Mouse (Mus musculus): ENCODE results near the gene 1700067K01Rik. TPM values are rescaled to one million over a fixed set of nuclear protein-coding genes. Genes with fewer than 3 reads are reported as not detected.

Gene 1700067K01Rik
- polyA plus RNA-seq (2015; fragmentation: Nextera tagmentation; extraction: Ambion mirVana) = 1.2 and 1.8 TPM in 2 replicates

DNA sequence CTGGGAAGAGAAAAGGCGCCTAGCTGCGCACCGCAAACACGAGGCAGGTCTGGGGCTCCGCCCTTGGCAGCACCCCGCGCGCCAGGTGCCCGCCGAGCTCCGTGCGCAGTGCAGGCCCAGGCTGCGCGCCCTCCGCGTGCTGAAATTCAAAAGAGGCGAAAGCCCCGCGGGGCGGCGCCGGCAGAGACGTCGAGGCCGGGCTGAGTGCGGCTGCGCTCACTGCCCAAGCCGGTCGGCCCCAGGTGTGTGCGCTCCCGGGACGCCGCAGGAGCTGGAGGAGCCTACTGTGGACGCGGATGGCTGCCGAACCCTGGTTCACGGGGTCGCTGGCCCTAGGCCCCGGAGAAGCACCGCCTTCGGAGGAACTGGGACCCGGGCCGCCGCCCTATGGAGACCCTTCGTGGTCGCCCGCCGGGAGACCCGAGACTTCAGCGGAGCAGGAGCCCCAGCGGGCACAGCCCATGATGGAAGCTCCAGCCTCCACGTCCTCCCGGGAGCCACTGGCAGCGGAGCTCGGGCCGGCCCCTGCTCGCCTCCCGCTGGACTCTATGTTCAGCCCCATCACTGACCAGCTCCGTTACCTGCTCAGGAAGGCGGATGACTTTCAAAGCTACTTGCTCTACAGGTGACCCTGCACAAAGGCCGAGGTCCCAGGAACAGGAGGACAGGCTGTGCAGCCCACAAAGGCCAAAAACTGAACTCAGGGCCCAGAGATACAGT lies at the start of gene 1700067K01Rik:
1700067K01Rik (plus strand) TSS at position 222 of the 720 bp plus-strand sequence.
- peak within 1 kb of the TSS; percentile 10; the same call in 1 of the 2 replicates for H3K4me3 ChIP-seq (replicated peaks)
- no peaks in the 10 kb centered on the region for H3K27me3 ChIP-seq
- H3K9ac ChIP-seq = 0 out of 2 replicates have a peak within 1 kb of the TSS, but pooled peaks have one; percentile 6
- peaks cover 43% of the 10 kb centered on the region for H3K4me1 ChIP-seq
- no peak within 1 kb of the TSS for H3K27ac ChIP-seq (replicated peaks)
- H3K4me2 ChIP-seq (replicated peaks) = peak within 1 kb of the TSS; percentile 34
- no peaks in the 10 kb centered on the region for H3K9me3 ChIP-seq (replicated peaks)
- H3K36me3 ChIP-seq = peaks cover 20% of the 10 kb centered on the region
- no peak for ATAC-seq (ENCODE audit: insufficient number of reproducible peaks, low FRiP score, low TSS enrichment, low read depth)
- 29% methylated on average over 61 of the region's 61 CpGs for WGBS

- H3K4me2 ChIP-seq (replicated peaks) = peak overlapping the region; percentile 89
- H3K4me1 ChIP-seq = peaks cover 16% of the 10 kb centered on the region
- 1% methylated on average over 14 of the region's 14 CpGs for WGBS
- H3K27ac ChIP-seq (replicated peaks) = no peak overlapping the region; the same call in 1 of the 2 replicates
- no peaks in the 10 kb centered on the region for H3K36me3 ChIP-seq
- no peak for ATAC-seq (ENCODE audit: insufficient number of reproducible peaks, low FRiP score, low TSS enrichment, low read depth)
- peak overlapping the region; percentile 68 for H3K4me3 ChIP-seq (replicated peaks)
- H3K27me3 ChIP-seq = no peaks in the 10 kb centered on the region
- peak overlapping the region; percentile 35; the same call in 1 of the 2 replicates for H3K9ac ChIP-seq
- no peaks in the 10 kb centered on the region for H3K9me3 ChIP-seq (replicated peaks)
Measured at GRCm38 (mm10) chr8:83954749-83955105, 46.6 kb upstream of the 1700067K01Rik start.

GRCm38 (mm10) chr8:83955106-83955957 lies 46.0 kb upstream of the 1700067K01Rik start, which contains the start of the genes Gm10644 and Asf1b:
Gm10644 (minus strand) TSS chr8:83955205.
Asf1b (plus strand) TSS chr8:83955507.
- under 1% methylated on average over 75 of the region's 75 CpGs for WGBS
- Histone ChIP-seq H3K9ac (peak within 1 kb of the TSS; percentile 35), H3K9me3 (replicated peaks) (no peaks in the 10 kb centered on the region), H3K4me3 (replicated peaks) (peak within 1 kb of the TSS; percentile 68), H3K4me2 (replicated peaks) (peak within 1 kb of the TSS; percentile 89), H3K4me1 (peaks cover 16% of the 10 kb centered on the region), H3K27ac (replicated peaks) (no peak within 1 kb of the TSS; the same call in none of the 2 replicates), H3K27me3 (no peaks in the 10 kb centered on the region), H3K36me3 (no peaks in the 10 kb centered on the region)
- ATAC-seq (ENCODE audit: insufficient number of reproducible peaks, low FRiP score, low TSS enrichment, low read depth) = peak; percentile 99

GRCm38 (mm10) chr8:83955958-83956218 lies 45.4 kb upstream of the 1700067K01Rik start:
- Histone ChIP-seq H3K27ac (replicated peaks) (no peak overlapping the region; the same call in 1 of the 2 replicates), H3K4me1 (peaks cover 16% of the 10 kb centered on the region)

DNA sequence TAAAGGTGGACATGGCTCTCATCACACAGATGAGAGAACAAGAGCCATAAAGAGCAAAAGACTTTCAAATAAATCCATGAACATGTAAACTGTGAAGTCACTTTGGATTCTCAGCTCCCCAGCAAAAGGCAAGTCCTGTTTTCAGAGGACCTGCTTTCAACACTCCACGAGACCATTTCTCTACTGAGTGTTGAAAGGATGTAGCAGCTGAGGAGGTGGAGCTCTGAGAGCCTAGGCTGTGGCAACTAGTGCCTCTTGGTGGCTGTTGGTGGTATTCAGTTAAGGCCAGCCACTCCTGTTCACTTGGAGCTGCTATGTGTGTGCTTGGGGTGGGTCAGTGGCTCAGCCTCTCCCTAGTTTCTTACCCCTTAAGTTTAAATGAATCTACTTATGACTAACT lies 44.5 kb upstream of the 1700067K01Rik start:
- H3K27me3 ChIP-seq = no peaks in the 10 kb centered on the region
- H3K9ac ChIP-seq = no peak overlapping the region
- WGBS = 19% methylated on average over 1 of the region's 1 CpGs
- no peak for ATAC-seq (ENCODE audit: insufficient number of reproducible peaks, low FRiP score, low TSS enrichment, low read depth)
- H3K36me3 ChIP-seq = no peaks in the 10 kb centered on the region
- peaks cover 16% of the 10 kb centered on the region for H3K4me1 ChIP-seq
- H3K4me3 ChIP-seq (replicated peaks) = peak overlapping the region; percentile 68
- H3K9me3 ChIP-seq (replicated peaks) = no peaks in the 10 kb centered on the region
- H3K4me2 ChIP-seq (replicated peaks) = peak overlapping the region; percentile 89
- no peak overlapping the region for H3K27ac ChIP-seq (replicated peaks)

More at GRCm38 (mm10) chr8:83955958-83956218, 45.4 kb upstream of the 1700067K01Rik start:
- WGBS = under 1% methylated on average over 15 of the region's 15 CpGs
- Histone ChIP-seq H3K9me3 (replicated peaks) (no peaks in the 10 kb centered on the region), H3K27me3 (no peaks in the 10 kb centered on the region), H3K9ac (peak overlapping the region; percentile 24; the same call in 1 of the 2 replicates), H3K4me3 (replicated peaks) (peak overlapping the region; percentile 68), H3K36me3 (no peaks in the 10 kb centered on the region), H3K4me2 (replicated peaks) (peak overlapping the region; percentile 89)
- no peak for ATAC-seq (ENCODE audit: insufficient number of reproducible peaks, low FRiP score, low TSS enrichment, low read depth)

- WGBS = 86% methylated on average over 5 of the region's 5 CpGs
- ATAC-seq (ENCODE audit: insufficient number of reproducible peaks, low FRiP score, low TSS enrichment, low read depth) = no peak
Measured at GRCm38 (mm10) chr8:83964015-83964765, 37.1 kb upstream of the 1700067K01Rik start.

GRCm38 (mm10) chr8:83967701-83968100 lies 33.6 kb upstream of the 1700067K01Rik start:
- ATAC-seq (ENCODE audit: insufficient number of reproducible peaks, low FRiP score, low TSS enrichment, low read depth) = no peak
- H3K9ac ChIP-seq = no peak overlapping the region
- H3K4me2 ChIP-seq (replicated peaks) = no peak overlapping the region
- no peak overlapping the region for H3K4me3 ChIP-seq (replicated peaks)
- 93% methylated on average over 7 of the region's 7 CpGs for WGBS
- no peaks in the 10 kb centered on the region for H3K9me3 ChIP-seq (replicated peaks)
- peaks cover 7% of the 10 kb centered on the region; the same call in 1 of the 2 replicates for H3K4me1 ChIP-seq
- H3K27ac ChIP-seq (replicated peaks) = no peak overlapping the region
- peaks cover 25% of the 10 kb centered on the region for H3K36me3 ChIP-seq
- H3K27me3 ChIP-seq = no peaks in the 10 kb centered on the region

More at GRCm38 (mm10) chr8:83964015-83964765, 37.1 kb upstream of the 1700067K01Rik start:
- H3K9ac ChIP-seq = no peak overlapping the region
- H3K36me3 ChIP-seq = peaks cover 18% of the 10 kb centered on the region
- no peak overlapping the region for H3K4me3 ChIP-seq (replicated peaks)
- no peak overlapping the region for H3K4me2 ChIP-seq (replicated peaks)
- H3K27me3 ChIP-seq = no peaks in the 10 kb centered on the region
- no peak overlapping the region for H3K27ac ChIP-seq (replicated peaks)
- H3K4me1 ChIP-seq = no peaks in the 10 kb centered on the region
- H3K9me3 ChIP-seq (replicated peaks) = no peaks in the 10 kb centered on the region

GRCm38 (mm10) chr8:83971121-83971520 lies 30.2 kb upstream of the 1700067K01Rik start:
- Histone ChIP-seq H3K4me3 (replicated peaks) (no peak overlapping the region), H3K27me3 (no peaks in the 10 kb centered on the region), H3K9ac (no peak overlapping the region), H3K36me3 (peaks cover 25% of the 10 kb centered on the region), H3K9me3 (replicated peaks) (no peaks in the 10 kb centered on the region), H3K4me1 (peaks cover 22% of the 10 kb centered on the region), H3K4me2 (replicated peaks) (no peak overlapping the region), H3K27ac (replicated peaks) (no peak overlapping the region)
- ATAC-seq (ENCODE audit: insufficient number of reproducible peaks, low FRiP score, low TSS enrichment, low read depth) = no peak
- WGBS = 83% methylated on average over 4 of the region's 4 CpGs

- peak overlapping the region; percentile 82 for H3K4me2 ChIP-seq (replicated peaks)
- H3K4me1 ChIP-seq = peaks cover 27% of the 10 kb centered on the region
- H3K4me3 ChIP-seq (replicated peaks) = peak overlapping the region; percentile 98
- 76% methylated on average over 6 of the region's 6 CpGs for WGBS
- no peaks in the 10 kb centered on the region for H3K27me3 ChIP-seq
- ATAC-seq (ENCODE audit: insufficient number of reproducible peaks, low FRiP score, low TSS enrichment, low read depth) = no peak
- H3K36me3 ChIP-seq = peaks cover 25% of the 10 kb centered on the region
- H3K9me3 ChIP-seq (replicated peaks) = no peaks in the 10 kb centered on the region
- H3K27ac ChIP-seq (replicated peaks) = no peak overlapping the region
- no peak overlapping the region for H3K9ac ChIP-seq
Measured at GRCm38 (mm10) chr8:83971661-83972060, 29.6 kb upstream of the 1700067K01Rik start.

GRCm38 (mm10) chr8:83972150-83973120 lies 28.9 kb upstream of the 1700067K01Rik start, which contains the start of gene Prkaca:
Prkaca (plus strand) TSS chr8:83972993.
- Histone ChIP-seq H3K36me3 (peaks cover 18% of the 10 kb centered on the region), H3K9ac (peak within 1 kb of the TSS; percentile 93), H3K4me2 (replicated peaks) (peak within 1 kb of the TSS; percentile 88), H3K9me3 (replicated peaks) (no peaks in the 10 kb centered on the region), H3K27me3 (no peaks in the 10 kb centered on the region), H3K4me3 (replicated peaks) (peak within 1 kb of the TSS; percentile 98), H3K27ac (replicated peaks) (peak within 1 kb of the TSS; percentile 67), H3K4me1 (peaks cover 35% of the 10 kb centered on the region)
- ATAC-seq (ENCODE audit: insufficient number of reproducible peaks, low FRiP score, low TSS enrichment, low read depth) = peak; percentile 100
- under 1% methylated on average over 82 of the region's 94 CpGs for WGBS

Data from embryonic facial prominence, embryonic 15.5 days (tissue).